Mouse (Mus musculus) cerebellum, adult 2 months (tissue): ENCODE measurements at regions not wholly inside any gene's neighbourhood (a gene's known extent, or its start where the extent isn't known, plus 50 kb on each side); places are given as distances from the start of the nearest gene placed in this dataset.
"Not testable (repeated sequence)": the region's sequence is repeated elsewhere in the genome, so short reads cannot be mapped to it uniquely, and the experiment has no call there.

ENCODE experiments used
- DNase-seq, 2 experiments: peaks; one replicate each; pipeline ENCODE4 v3.0.0; 2021
- H3K27ac ChIP-seq: fragments of 200-500 bp; 2 replicates; pipeline ENCODE4 v1.5.1; 2012; ENCODE audit warnings: low read length, control low read depth, inconsistent platforms; ENCODE audit not compliant: insufficient read depth
- H3K27me3 ChIP-seq: fragments of 200-500 bp; 2 replicates; pipeline ENCODE4 v1.6.1; 2012; ENCODE audit warnings: inconsistent platforms, mild to moderate bottlenecking, low read length, moderate library complexity; ENCODE audit not compliant: control insufficient read depth, insufficient read depth
- H3K4me1 ChIP-seq: fragments of 200-500 bp; 2 replicates; pipeline ENCODE4 v1.6.1; 2011; ENCODE audit warnings: low read length; ENCODE audit not compliant: control insufficient read depth, insufficient read depth
- H3K4me3 ChIP-seq: fragments of 200-500 bp; replicated peaks from 2 replicates; pipeline ENCODE3; 2011; ENCODE audit warnings: mild to moderate bottlenecking, low read depth, low read length, control low read depth; ENCODE audit not compliant: insufficient read depth
- CTCF ChIP-seq: fragments of 200-500 bp; IDR thresholded peaks from 2 replicates; pipeline ENCODE4 v1.5.1; 2011; ENCODE audit warnings: low read depth, mild to moderate bottlenecking, control low read depth, low read length, moderate library complexity, borderline replicate concordance; ENCODE audit not compliant: insufficient read depth
- POLR2A ChIP-seq: fragments of 200-500 bp; IDR thresholded peaks from 2 replicates; pipeline ENCODE4 v1.6.1; 2011; ENCODE audit warnings: low read length, control low read depth, borderline replicate concordance; ENCODE audit not compliant: insufficient read depth
- WGBS: fragments of 180-500 bp; shearing (Covaris S2); methylation state at CpG from one replicate; pipeline ENCODE4 v1.1.7; 2018; 5-methylcytosine and 5-hydroxymethylcytosine counted together

GRCm38 (mm10) chr5:148682553-148682952 lies 130.0 kb upstream of the Ubl3 start:
- TF ChIP-seq POLR2A (no peak), CTCF (no peak)
- DNase-seq, result no peak
- 96% methylated on average over 6 of the region's 6 CpGs for WGBS
- Histone ChIP-seq H3K4me1 (no peaks in the 10 kb centered on the region), H3K27me3 (no peaks in the 10 kb centered on the region), H3K4me3 (no peak overlapping the region), H3K27ac (no peak overlapping the region)

- no peak overlapping the region for H3K27ac ChIP-seq
- 89% methylated on average over 5 of the region's 5 CpGs for WGBS
- no peak for TF ChIP-seq CTCF
- TF ChIP-seq POLR2A, result no peak
- DNase-seq, result no peak
- no peak overlapping the region for H3K4me3 ChIP-seq
- no peaks in the 10 kb centered on the region for H3K4me1 ChIP-seq
- no peaks in the 10 kb centered on the region for H3K27me3 ChIP-seq
Observed at GRCm38 (mm10) chr5:148680341-148680740, 127.8 kb upstream of the Ubl3 start.

GRCm38 (mm10) chr5:148679586-148679985 lies 127.0 kb upstream of the Ubl3 start:
- H3K27me3 ChIP-seq, result no peaks in the 10 kb centered on the region
- H3K4me3 ChIP-seq, result no peak overlapping the region
- no peak overlapping the region for H3K27ac ChIP-seq
- DNase-seq, result no peak
- H3K4me1 ChIP-seq, result no peaks in the 10 kb centered on the region
- 96% methylated on average over 4 of the region's 4 CpGs for WGBS
- TF ChIP-seq POLR2A, result no peak
- TF ChIP-seq CTCF, result no peak

GRCm38 (mm10) chr5:148678285-148678937 lies 125.8 kb upstream of the Ubl3 start:
- not testable (repeated sequence) for H3K27me3 ChIP-seq, H3K4me1 ChIP-seq, H3K4me3 ChIP-seq, DNase-seq, H3K27ac ChIP-seq
- 91% methylated on average over 12 of the region's 12 CpGs for WGBS

- no peak overlapping the region for H3K4me3 ChIP-seq
- WGBS, result 51% methylated on average over 12 of the region's 12 CpGs
Observed at GRCm38 (mm10) chr5:148674281-148674680, 121.7 kb upstream of the Ubl3 start.

GRCm38 (mm10) chr5:148662281-148662741 lies 109.7 kb upstream of the Ubl3 start:
- 6% methylated on average over 15 of the region's 15 CpGs for WGBS
- DNase-seq, result peak; percentile 22 to 30
- H3K4me1 ChIP-seq, result no peaks in the 10 kb centered on the region
- no peaks in the 10 kb centered on the region; the same call in 1 of the 2 replicates for H3K27me3 ChIP-seq
- TF ChIP-seq CTCF (no peak), POLR2A (no peak)
- H3K4me3 ChIP-seq, result peak overlapping the region; percentile 14
- H3K27ac ChIP-seq, result no peak overlapping the region

More at GRCm38 (mm10) chr5:148674281-148674680, 121.7 kb upstream of the Ubl3 start:
- Histone ChIP-seq H3K27me3 (no peaks in the 10 kb centered on the region), H3K27ac (no peak overlapping the region), H3K4me1 (no peaks in the 10 kb centered on the region)
- DNase-seq, result no peak
- TF ChIP-seq POLR2A (no peak), CTCF (no peak)

- WGBS, result 69% methylated on average over 4 of the region's 4 CpGs
- TF ChIP-seq CTCF, result no peak
- no peak for TF ChIP-seq POLR2A
- DNase-seq, result no peak
- no peaks in the 10 kb centered on the region; the same call in 1 of the 2 replicates for H3K27me3 ChIP-seq
- H3K27ac ChIP-seq, result no peak overlapping the region
- no peaks in the 10 kb centered on the region for H3K4me1 ChIP-seq
- H3K4me3 ChIP-seq, result no peak overlapping the region
Observed at GRCm38 (mm10) chr5:148661120-148661519, 108.5 kb upstream of the Ubl3 start.

GRCm38 (mm10) chr5:148657936-148658640 lies 105.5 kb upstream of the Ubl3 start:
- H3K27ac ChIP-seq, result no peak overlapping the region
- TF ChIP-seq CTCF (no peak), POLR2A (no peak)
- DNase-seq, result no peak
- H3K4me3 ChIP-seq, result no peak overlapping the region
- no peaks in the 10 kb centered on the region; the same call in 1 of the 2 replicates for H3K27me3 ChIP-seq
- WGBS, result 57% methylated on average over 4 of the region's 4 CpGs
- H3K4me1 ChIP-seq, result no peaks in the 10 kb centered on the region
